Mouse (Mus musculus) CH12.LX (cell line): Measurements from ENCODE around the gene Jag2. TPM values are rescaled to one million over a fixed set of nuclear protein-coding genes. Genes with fewer than 3 reads are reported as not detected.

ENCODE experiments used
- DNase-seq: peaks from one replicate; pipeline ENCODE4 v3.0.0-alpha.2; 2013; ENCODE audit errors: extremely low read depth
- H3K27ac ChIP-seq: 2 replicates; pipeline ENCODE4 v1.5.1; 2012; ENCODE audit warnings: low read depth, mild to moderate bottlenecking, control low read depth, moderate library complexity; ENCODE audit not compliant: insufficient read depth
- H3K27me3 ChIP-seq: replicated peaks from 2 replicates; pipeline ENCODE3; 2012; ENCODE audit warnings: inconsistent platforms
- H3K36me3 ChIP-seq, 2 experiments: replicated peaks in 1 of 2; 2 replicates each; pipeline versions ENCODE3 to v1.6.1; 2012; ENCODE audit warnings: inconsistent platforms in 1 of 2, low read length in 1 of 2, mild to moderate bottlenecking in 1 of 2, mixed read lengths in 1 of 2, moderate library complexity in 1 of 2; ENCODE audit not compliant: control insufficient read depth in 1 of 2, insufficient read depth in 1 of 2
- H3K4me1 ChIP-seq, 2 experiments: 2 replicates each; pipeline ENCODE4 v1.6.1; 2012; ENCODE audit warnings: inconsistent platforms in 1 of 2, moderate library complexity in 1 of 2; ENCODE audit not compliant: insufficient read depth in 2 of 2, control insufficient read depth in 1 of 2
- H3K4me2 ChIP-seq: 2 replicates; pipeline ENCODE4 v1.6.1; 2012; ENCODE audit warnings: low read depth, mild to moderate bottlenecking, control low read depth; ENCODE audit not compliant: poor library complexity, insufficient read depth, severe bottlenecking
- H3K4me3 ChIP-seq, 3 experiments: fragments of 150-350 bp in 1 of 3; sonication (generic) in 1 of 3; replicated peaks in 1 of 3; 2 replicates each; pipeline versions ENCODE3 to v1.5.1; 2011 to 2012; ENCODE audit warnings: low read depth in 2 of 3, low read length in 2 of 3, mild to moderate bottlenecking in 2 of 3, moderate library complexity in 2 of 3, control low read depth in 1 of 3, improper control_type of control experiment in 1 of 3, inconsistent platforms in 1 of 3, mixed read lengths in 1 of 3; ENCODE audit not compliant: poor library complexity in 1 of 3
- H3K79me2 ChIP-seq: replicated peaks from 2 replicates; pipeline ENCODE4 v1.6.1; 2012; ENCODE audit warnings: mild to moderate bottlenecking, moderate library complexity; ENCODE audit not compliant: control insufficient read depth, poor library complexity, insufficient read depth, severe bottlenecking; ENCODE audit errors: extremely low read depth
- H3K9ac ChIP-seq: 2 replicates; pipeline ENCODE4 v1.6.1; 2012; ENCODE audit warnings: low read depth, mild to moderate bottlenecking, control low read depth, moderate library complexity; ENCODE audit not compliant: insufficient read depth
- H3K9me3 ChIP-seq: replicated peaks from 2 replicates; pipeline ENCODE3; 2012; ENCODE audit warnings: low read length, inconsistent platforms, mixed read lengths
- E2F4 ChIP-seq: IDR thresholded peaks from 2 replicates; pipeline ENCODE4 v1.6.1; 2011; ENCODE audit warnings: low read depth, low read length, improper control_type of control experiment; ENCODE audit not compliant: insufficient replicate concordance
- EP300 ChIP-seq: IDR thresholded peaks from 2 replicates; pipeline ENCODE4 v1.6.1; 2011; ENCODE audit warnings: low read length, improper control_type of control experiment
- JUND ChIP-seq: conservative IDR thresholded peaks from 2 replicates; pipeline ENCODE4 v1.6.1; 2011; ENCODE audit warnings: low read depth, low read length, improper control_type of control experiment
- KAT2A ChIP-seq: IDR thresholded peaks from 2 replicates; pipeline ENCODE4 v1.6.1; 2012; ENCODE audit warnings: low read length, improper control_type of control experiment, inconsistent platforms; ENCODE audit not compliant: insufficient replicate concordance
- POLR2A ChIP-seq: IDR thresholded peaks from 2 replicates; pipeline ENCODE4 v1.6.1; 2011; ENCODE audit warnings: low read depth, mild to moderate bottlenecking, improper control_type of control experiment, low read length
- POLR2AphosphoS2 ChIP-seq: IDR thresholded peaks from 2 replicates; pipeline ENCODE4 v1.6.1; 2011; ENCODE audit warnings: low read depth, low read length, improper control_type of control experiment
- SIN3A ChIP-seq: IDR thresholded peaks from 2 replicates; pipeline ENCODE4 v1.6.1; 2012; ENCODE audit warnings: low read length, improper control_type of control experiment, inconsistent platforms
- TCF12 ChIP-seq: IDR thresholded peaks from 2 replicates; pipeline ENCODE4 v1.6.1; 2014; ENCODE audit warnings: low read depth, mild to moderate bottlenecking, inconsistent platforms, low read length, improper control_type of control experiment
- UBTF ChIP-seq: IDR thresholded peaks from 2 replicates; pipeline ENCODE4 v1.6.1; 2012; ENCODE audit warnings: low read depth, mild to moderate bottlenecking, inconsistent platforms, low read length, improper control_type of control experiment, moderate library complexity
- USF1 ChIP-seq: IDR thresholded peaks from 2 replicates; pipeline ENCODE4 v1.6.1; 2014; ENCODE audit warnings: low read depth, mild to moderate bottlenecking, inconsistent platforms, low read length, improper control_type of control experiment
- ZNF384 ChIP-seq: IDR thresholded peaks from 2 replicates; pipeline ENCODE4 v1.6.1; 2012; ENCODE audit warnings: low read depth, low read length, improper control_type of control experiment, inconsistent platforms
- dilution Hi-C: fragments of 300-500 bp; cut with MboI; formaldehyde crosslinking; loops from 2 replicates; pipeline ENCODE4 v1.14.3; 2020; ENCODE audit warnings: low sequenced_read_pairs; ENCODE audit not compliant: extremely low pct_unique_long_range_greater_than_20kb, extremely low pct_ligation_motif_present
- in situ Hi-C: fragments of 300-500 bp; cut with MboI; formaldehyde crosslinking; loops from 3 replicates; pipeline ENCODE4 v1.14.3; 2019; ENCODE audit warnings: low sequenced_read_pairs, low pct_ligation_motif_present, low pct_unique_long_range_greater_than_20kb, mixed read lengths
- polyA plus RNA-seq: library from polyadenylated mRNA; unstranded; fragments of >175 nt; gene quantifications from 2 replicates; pipeline ENCODE4 v1.2.1, GENCODE M21; 2012; ENCODE audit warnings: low read depth; ENCODE audit not compliant: insufficient read length
- total RNA-seq, 2 experiments: library from RNA; depleted of rRNA; stranded (reverse); fragments of 300-350 nt in 1 of 2; fragments of >200 nt in 1 of 2; gene quantifications; 2 replicates each; pipeline ENCODE4 v1.2.3; 2012 to 2014

The Jag2 gene
- total and polyA plus RNA-seq, 3 experiments, result 0.34 to 7.6 (median 0.59) TPM

GRCm38 (mm10) chr12:112952926-112953565 lies 23.5 kb upstream of the Jag2 start:
- Histone ChIP-seq H3K36me3 (peaks cover 0 to 30% of the 10 kb centered on the region in 2 experiments), H3K9me3 (no peaks in the 10 kb centered on the region), H3K27me3 (peaks cover 32% of the 10 kb centered on the region), H3K9ac (no peak overlapping the region), H3K79me2 (no peaks in the 10 kb centered on the region), H3K4me1 (peaks cover 3 to 8% of the 10 kb centered on the region in 2 experiments; a peak in 3 of 4 replicates), H3K27ac (no peak overlapping the region), H3K4me3 (no peak overlapping the region), H3K4me2 (no peak overlapping the region)
- TF ChIP-seq UBTF (no peak), EP300 (no peak), KAT2A (no peak)
- in situ Hi-C loops, result no loop called here
- dilution Hi-C loops, result no loop called here
- DNase-seq, result no peak

GRCm38 (mm10) chr12:112952433-112952832 lies 22.9 kb upstream of the Jag2 start:
- dilution Hi-C loops, result no loop called here
- no peaks in the 10 kb centered on the region for H3K9me3 ChIP-seq
- in situ Hi-C loops, result no loop called here
- no peak overlapping the region for H3K9ac ChIP-seq
- no peaks in the 10 kb centered on the region for H3K79me2 ChIP-seq
- no peak overlapping the region for H3K4me2 ChIP-seq
- H3K4me1 ChIP-seq, result peaks cover 3 to 12% of the 10 kb centered on the region in 2 experiments; a peak in 3 of 4 replicates
- H3K4me3 ChIP-seq, result no peak overlapping the region
- peaks cover 0 to 24% of the 10 kb centered on the region in 2 experiments for H3K36me3 ChIP-seq
- H3K27ac ChIP-seq, result no peak overlapping the region
- peaks cover 32% of the 10 kb centered on the region for H3K27me3 ChIP-seq
- DNase-seq, result no peak
- no peak for TF ChIP-seq SIN3A
- no peak for TF ChIP-seq POLR2AphosphoS2
- no peak for TF ChIP-seq TCF12
- TF ChIP-seq USF1, result no peak
- TF ChIP-seq E2F4, result no peak
- TF ChIP-seq JUND, result no peak
- no peak for TF ChIP-seq EP300

- Histone ChIP-seq H3K9me3 (no peaks in the 10 kb centered on the region), H3K4me1 (peaks cover 3 to 12% of the 10 kb centered on the region in 2 experiments; a peak in 3 of 4 replicates), H3K27ac (no peak overlapping the region), H3K9ac (no peak overlapping the region), H3K79me2 (no peaks in the 10 kb centered on the region), H3K36me3 (peaks cover 0 to 14% of the 10 kb centered on the region in 2 experiments), H3K4me3 (no peak overlapping the region), H3K27me3 (peaks cover 32% of the 10 kb centered on the region), H3K4me2 (no peak overlapping the region)
- DNase-seq, result no peak
- in situ Hi-C loops, result no loop called here
- dilution Hi-C loops, result no loop called here
- TF ChIP-seq ZNF384, result peak; percentile 34; the same call in 1 of the 2 replicates
- no peak for TF ChIP-seq POLR2A
- TF ChIP-seq, all 38 proteins: peak for 1
Observed at GRCm38 (mm10) chr12:112951150-112951842, 21.7 kb upstream of the Jag2 start.
